Mouse (Mus musculus) bone marrow macrophage, adult 2 months (primary cell): ENCODE results near the gene Gpatch8.
"Not testable (repeated sequence)": the region's sequence is repeated elsewhere in the genome, so short reads cannot be mapped to it uniquely, and the experiment has no call there.

ENCODE experiments used
- CTCF ChIP-seq: IDR thresholded peaks from 2 replicates; pipeline ENCODE4 v1.5.1; 2012; ENCODE audit warnings: low read depth, mild to moderate bottlenecking, low read length, moderate library complexity
- POLR2A ChIP-seq: IDR thresholded peaks from 2 replicates; pipeline ENCODE4 v1.6.1; 2012; ENCODE audit warnings: mild to moderate bottlenecking, low read depth, low read length, borderline replicate concordance

DNA sequence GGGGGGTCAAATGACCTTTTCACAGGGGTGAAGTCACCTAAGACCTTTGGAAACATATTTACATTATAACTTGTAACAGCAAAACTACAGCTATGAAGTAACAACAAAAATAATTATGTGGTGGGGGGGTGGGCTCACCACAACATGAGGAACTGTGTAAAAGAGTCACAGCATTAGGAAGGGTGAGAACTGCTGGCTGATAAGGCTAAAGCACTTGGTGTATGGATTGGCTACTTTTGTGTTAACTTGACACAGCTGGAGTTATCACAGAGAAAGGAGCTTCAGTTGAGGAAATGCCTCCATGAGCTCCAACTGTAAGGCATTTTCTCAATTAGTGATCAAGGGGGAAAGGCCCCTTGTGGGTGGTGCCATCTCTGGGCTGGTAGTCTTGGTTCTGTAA lies 15.9 kb downstream of the Gpatch8 start:
- not testable (repeated sequence) for TF ChIP-seq POLR2A, CTCF
